Mouse (Mus musculus) embryonic facial prominence, embryonic 11.5 days (tissue): ENCODE results near the gene Aco2. TPM values are rescaled to one million over a fixed set of nuclear protein-coding genes. Genes with fewer than 3 reads are reported as not detected.

Experiments used
- ATAC-seq: fragments of 200-750 bp; cut with Nextera tagmentation; replicated peaks from 2 replicates; pipeline ENCODE4 v1.8.0; 2017; ENCODE audit warnings: low read depth; ENCODE audit not compliant: insufficient number of reproducible peaks, low FRiP score, low TSS enrichment
- DNase-seq: peaks from one replicate; pipeline ENCODE4 v3.0.0-alpha.2; 2015; ENCODE audit warnings: low spot score
- H3K27ac ChIP-seq: fragments of 300-500 bp; sonication (generic); replicated peaks from 2 replicates; pipeline ENCODE4 v1.5.1; 2014; ENCODE audit warnings: mild to moderate bottlenecking, low read depth, low read length, control low read depth
- H3K27me3 ChIP-seq: fragments of 300-500 bp; sonication (generic); 2 replicates; pipeline ENCODE4 v1.6.1; 2014; ENCODE audit warnings: mild to moderate bottlenecking, low read length, moderate library complexity, mixed read lengths; ENCODE audit not compliant: control insufficient read depth, insufficient read depth
- H3K36me3 ChIP-seq: fragments of 300-500 bp; sonication (generic); replicated peaks from 2 replicates; pipeline ENCODE4 v1.6.1; 2014; ENCODE audit warnings: low read depth, mild to moderate bottlenecking, low read length, moderate library complexity, mixed read lengths; ENCODE audit not compliant: control insufficient read depth, insufficient read depth
- H3K4me1 ChIP-seq: fragments of 300-500 bp; sonication (generic); 2 replicates; pipeline ENCODE4 v1.6.1; 2014; ENCODE audit warnings: low read length, mixed read lengths; ENCODE audit not compliant: control insufficient read depth, insufficient read depth
- H3K4me2 ChIP-seq: fragments of 300-500 bp; sonication (generic); 2 replicates; pipeline ENCODE4 v1.6.1; 2014; ENCODE audit warnings: low read depth, mild to moderate bottlenecking, control low read depth, low read length, moderate library complexity
- H3K4me3 ChIP-seq: fragments of 300-500 bp; sonication (generic); 2 replicates; pipeline ENCODE4 v1.5.1; 2014; ENCODE audit warnings: low read depth, low read length, control low read depth
- H3K9ac ChIP-seq: fragments of 300-500 bp; sonication (generic); replicated peaks from 2 replicates; pipeline ENCODE4 v1.6.1; 2014; ENCODE audit warnings: mild to moderate bottlenecking, control low read depth, low read length
- H3K9me3 ChIP-seq: fragments of 300-500 bp; sonication (generic); replicated peaks from 2 replicates; pipeline ENCODE4 v1.6.1; 2016; ENCODE audit warnings: mild to moderate bottlenecking, low read length, inconsistent platforms, mixed read lengths; ENCODE audit not compliant: control insufficient read depth
- WGBS: fragments of 180-500 bp; shearing (Covaris S2); extraction: QIAGEN DNeasy Blood & Tissue Kit; methylation state at CpG from one replicate; pipeline ENCODE4 v1.1.7; 2014; 5-methylcytosine and 5-hydroxymethylcytosine counted together
- polyA plus RNA-seq: library from polyadenylated mRNA; unstranded; fragments of >200 nt; fragmentation: Nextera tagmentation; extraction: Ambion mirVana; gene quantifications from 2 replicates; pipeline ENCODE4 v1.2.1, GENCODE M21; 2014

Gene Aco2
- polyA plus RNA-seq, 1 experiment from 2014 or later = 144 TPM

DNA sequence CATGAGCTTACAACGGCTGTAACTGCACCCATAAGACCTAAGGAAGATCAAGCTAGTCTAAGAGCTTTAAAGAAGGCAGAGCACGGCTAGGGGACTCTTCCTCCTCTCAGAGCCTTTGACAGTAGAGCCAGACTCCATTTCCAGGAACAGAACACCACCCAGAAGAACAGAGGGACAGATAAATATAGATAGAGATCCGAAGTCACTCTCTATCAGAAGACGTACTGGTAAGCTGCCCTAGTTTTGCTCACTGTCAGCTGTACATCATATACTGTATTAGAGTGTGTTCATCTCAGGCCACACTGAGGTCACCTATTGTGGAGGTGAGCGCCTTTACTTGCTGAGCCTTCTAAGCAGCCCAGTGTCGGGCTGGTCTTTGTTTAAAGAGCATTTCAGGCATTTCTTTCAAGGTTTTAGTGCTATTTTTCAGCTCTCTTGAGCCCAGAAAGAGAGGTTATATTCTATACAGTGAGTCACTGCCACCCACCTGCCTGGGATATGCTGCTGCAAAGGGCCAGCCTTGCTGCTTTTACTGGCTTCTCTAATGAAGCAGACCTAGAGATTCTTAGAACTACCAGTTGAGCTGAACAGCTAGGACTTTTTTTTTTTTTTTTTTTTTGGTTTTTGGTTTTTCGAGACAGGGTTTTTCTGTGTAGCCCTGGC, 19.2 kb downstream of the Aco2 start:
- DNase-seq (no peak), ATAC-seq (no peak)
- H3K27me3 ChIP-seq = no peaks in the 10 kb centered on the region
- 88% methylated on average over 7 of the region's 7 CpGs for WGBS
- H3K4me2 ChIP-seq = no peak overlapping the region
- H3K9me3 ChIP-seq = no peaks in the 10 kb centered on the region
- H3K9ac ChIP-seq = no peak overlapping the region
- no peak overlapping the region for H3K4me3 ChIP-seq
- no peak overlapping the region for H3K27ac ChIP-seq
- H3K36me3 ChIP-seq = peaks cover 4% of the 10 kb centered on the region
- no peaks in the 10 kb centered on the region for H3K4me1 ChIP-seq

DNA sequence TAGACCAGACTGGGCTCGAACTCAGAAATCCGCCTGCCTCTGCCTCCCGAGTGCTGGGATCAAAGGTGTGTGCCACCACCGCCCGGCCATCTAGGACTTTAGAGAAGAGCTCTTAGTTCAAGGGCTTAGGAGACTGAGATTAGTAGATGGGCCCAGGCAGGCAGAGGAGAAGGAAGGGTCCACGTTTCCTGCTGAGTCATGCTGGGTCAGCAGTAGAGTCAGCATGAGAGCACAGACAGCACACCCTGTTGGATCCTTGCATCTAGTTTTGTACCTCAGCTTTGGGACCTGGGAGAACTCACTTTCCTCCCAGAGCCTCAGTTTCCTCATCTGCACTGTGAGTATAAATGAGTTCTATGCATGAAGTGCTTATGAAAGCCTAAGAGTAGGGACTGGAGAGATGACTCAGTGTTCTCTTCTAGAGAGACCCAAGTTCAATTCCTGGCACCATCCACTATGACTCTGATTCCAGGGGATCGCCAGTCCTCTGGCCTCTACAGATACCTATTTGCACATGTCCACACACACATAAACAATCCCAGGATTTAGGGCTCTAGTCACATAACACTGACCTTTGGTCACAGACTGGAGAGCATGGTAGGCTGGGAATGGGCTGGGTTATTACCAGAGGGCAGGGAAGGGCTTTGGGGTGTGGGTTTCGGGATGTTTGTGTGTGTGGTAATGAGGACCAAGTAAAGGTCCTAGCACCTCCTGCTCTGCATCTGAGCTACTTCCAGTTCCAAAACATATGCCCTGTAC, 19.9 kb downstream of the Aco2 start:
- Histone ChIP-seq H3K36me3 (peaks cover 4% of the 10 kb centered on the region), H3K9me3 (no peaks in the 10 kb centered on the region), H3K27me3 (no peaks in the 10 kb centered on the region), H3K27ac (no peak overlapping the region), H3K9ac (no peak overlapping the region), H3K4me1 (no peaks in the 10 kb centered on the region), H3K4me2 (no peak overlapping the region), H3K4me3 (no peak overlapping the region)
- DNase-seq (no peak), ATAC-seq (no peak)
- 89% methylated on average over 8 of the region's 8 CpGs for WGBS

DNA sequence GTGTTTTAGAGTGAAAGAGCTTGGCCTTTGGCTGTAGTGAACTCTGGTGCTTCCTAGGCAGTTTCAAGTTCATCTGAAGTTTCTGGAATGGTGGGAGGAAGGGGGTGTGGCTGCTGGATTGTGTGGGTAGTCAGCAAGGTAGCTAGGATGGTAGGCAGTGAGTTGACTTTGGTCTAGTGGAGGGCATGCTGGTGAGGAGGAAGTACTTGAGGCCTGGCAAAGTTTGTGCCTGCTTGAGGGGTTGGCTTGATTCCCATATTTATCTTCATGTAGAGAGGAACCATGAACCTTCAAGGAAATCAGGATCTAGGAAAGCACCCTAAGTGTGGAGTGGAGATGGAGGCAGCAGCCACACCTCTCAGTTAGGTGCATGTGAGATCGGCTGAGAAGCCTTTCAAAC, 21.9 kb downstream of the Aco2 start:
- no peak overlapping the region for H3K27ac ChIP-seq
- H3K27me3 ChIP-seq = no peaks in the 10 kb centered on the region
- WGBS = 83% methylated on average over 1 of the region's 1 CpGs
- H3K9ac ChIP-seq = no peak overlapping the region
- ATAC-seq = no peak
- no peaks in the 10 kb centered on the region for H3K9me3 ChIP-seq
- no peak for DNase-seq
- H3K4me3 ChIP-seq = no peak overlapping the region
- H3K4me2 ChIP-seq = no peak overlapping the region
- peaks cover 6% of the 10 kb centered on the region for H3K36me3 ChIP-seq
- no peaks in the 10 kb centered on the region for H3K4me1 ChIP-seq

DNA sequence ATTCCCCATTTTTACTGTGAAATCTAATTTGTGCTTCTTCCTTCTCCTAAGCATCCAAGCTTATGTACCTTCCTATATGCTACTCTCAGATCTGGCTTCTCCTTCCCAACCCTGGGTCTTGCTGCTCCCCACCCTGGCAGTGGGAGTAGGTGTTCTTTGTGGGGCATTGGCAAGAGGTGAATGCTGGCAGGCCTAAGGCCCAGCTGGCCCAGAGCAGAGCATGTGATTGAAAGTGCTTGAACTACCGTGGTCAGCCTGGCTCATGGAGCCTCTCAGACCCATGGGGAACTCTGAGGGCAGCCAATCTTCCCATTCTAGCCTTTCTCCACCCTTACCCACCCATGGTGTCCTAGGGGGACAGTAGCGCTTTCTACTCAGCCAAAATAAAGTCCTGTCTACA, 24.3 kb downstream of the Aco2 start:
- 91% methylated on average over 2 of the region's 2 CpGs for WGBS
- Histone ChIP-seq H3K4me2 (no peak overlapping the region), H3K27ac (no peak overlapping the region), H3K27me3 (no peaks in the 10 kb centered on the region), H3K4me3 (no peak overlapping the region), H3K9ac (no peak overlapping the region), H3K36me3 (peaks cover 4% of the 10 kb centered on the region), H3K4me1 (no peaks in the 10 kb centered on the region), H3K9me3 (no peaks in the 10 kb centered on the region)
- no peak for ATAC-seq
- DNase-seq = no peak

DNA sequence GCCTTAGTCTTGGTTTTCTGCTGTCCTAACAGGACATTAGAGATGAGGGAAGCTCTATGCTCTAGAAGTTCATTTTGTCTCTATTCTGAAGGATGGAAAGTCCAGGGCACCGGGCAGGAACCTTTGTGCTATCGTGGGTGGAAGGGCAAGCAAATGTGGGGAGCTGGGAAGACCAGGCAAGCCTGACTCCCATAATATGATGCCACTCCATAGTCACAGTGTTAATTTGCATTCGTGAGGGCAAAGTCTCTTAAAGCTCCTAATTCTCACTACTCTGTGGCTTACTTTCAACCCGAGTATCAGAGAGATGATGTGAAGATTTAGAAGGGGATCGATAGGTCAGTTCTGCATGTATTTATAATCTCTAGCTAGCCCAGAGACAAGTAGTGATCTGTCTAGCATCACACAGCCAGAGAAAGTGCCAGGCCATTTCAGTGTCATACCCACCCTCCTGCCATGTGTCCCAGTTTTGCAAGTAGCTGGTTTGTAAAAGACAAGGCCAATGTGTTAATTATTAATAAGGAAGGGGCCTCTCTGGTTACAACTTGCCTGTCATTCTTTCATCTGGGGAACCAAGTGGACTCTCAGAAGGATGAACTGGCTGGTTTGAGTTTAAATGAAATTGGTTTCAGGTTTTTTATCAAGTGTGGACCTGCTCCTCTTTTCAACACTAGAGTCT, 25.6 kb downstream of the Aco2 start:
- Histone ChIP-seq H3K9ac (no peak overlapping the region), H3K27me3 (no peaks in the 10 kb centered on the region), H3K9me3 (no peaks in the 10 kb centered on the region), H3K36me3 (peaks cover 4% of the 10 kb centered on the region), H3K4me1 (no peaks in the 10 kb centered on the region), H3K27ac (no peak overlapping the region), H3K4me3 (no peak overlapping the region), H3K4me2 (no peak overlapping the region)
- ATAC-seq (no peak), DNase-seq (no peak)
- WGBS = 90% methylated on average over 5 of the region's 5 CpGs

DNA sequence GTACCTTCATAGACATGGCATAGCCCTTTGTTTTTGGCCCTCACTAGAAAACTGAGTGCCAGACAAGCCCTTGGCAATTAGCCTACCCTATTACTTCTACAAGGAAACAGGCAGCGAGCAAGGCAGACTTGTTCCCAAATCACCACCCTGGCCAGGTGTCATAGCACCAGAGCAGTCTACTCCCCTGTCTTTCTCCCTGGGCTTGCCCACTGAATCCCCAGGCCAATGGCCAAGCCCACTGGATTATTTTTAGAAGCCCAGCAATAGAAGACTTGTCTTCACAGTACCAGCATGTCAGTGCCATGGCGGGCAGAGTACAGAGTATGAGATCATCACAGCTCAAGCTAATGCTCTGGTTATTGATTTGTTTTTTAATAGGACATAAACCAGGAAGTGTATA, 26.6 kb downstream of the Aco2 start:
- no peaks in the 10 kb centered on the region for H3K9me3 ChIP-seq
- H3K27ac ChIP-seq = no peak overlapping the region
- H3K36me3 ChIP-seq = peaks cover 4% of the 10 kb centered on the region
- H3K9ac ChIP-seq = no peak overlapping the region
- H3K4me3 ChIP-seq = no peak overlapping the region
- WGBS = 85% methylated on average over 2 of the region's 2 CpGs
- no peaks in the 10 kb centered on the region for H3K27me3 ChIP-seq
- H3K4me1 ChIP-seq = no peaks in the 10 kb centered on the region
- no peak for ATAC-seq
- no peak for DNase-seq
- no peak overlapping the region for H3K4me2 ChIP-seq

DNA sequence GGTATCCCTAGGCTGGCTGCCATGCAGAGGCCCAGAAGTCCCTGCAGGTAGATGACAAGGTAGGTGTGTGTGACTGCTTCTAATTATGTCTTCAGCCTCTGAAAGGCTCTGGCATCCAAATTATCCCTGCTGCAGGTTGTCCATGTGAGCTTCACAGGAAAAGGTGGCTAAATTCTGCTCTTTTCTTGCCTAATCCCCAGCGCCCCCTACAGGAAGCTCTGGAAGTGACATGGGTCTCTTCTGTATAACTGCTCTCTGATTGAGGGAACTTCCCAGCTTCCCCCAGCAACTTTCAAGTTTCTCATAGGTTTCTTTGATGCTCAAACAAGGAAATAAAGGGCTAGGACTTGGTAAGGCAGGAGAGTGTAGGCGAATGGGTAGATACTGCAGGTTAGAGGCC, 32.8 kb downstream of the Aco2 start:
- Histone ChIP-seq H3K4me1 (no peaks in the 10 kb centered on the region), H3K27me3 (no peaks in the 10 kb centered on the region), H3K36me3 (peaks cover 9% of the 10 kb centered on the region), H3K4me2 (no peak overlapping the region), H3K27ac (no peak overlapping the region), H3K9me3 (no peaks in the 10 kb centered on the region), H3K9ac (no peak overlapping the region), H3K4me3 (no peak overlapping the region)
- WGBS = 41% methylated on average over 2 of the region's 2 CpGs
- DNase-seq (peak; percentile 74), ATAC-seq (no peak)

DNA sequence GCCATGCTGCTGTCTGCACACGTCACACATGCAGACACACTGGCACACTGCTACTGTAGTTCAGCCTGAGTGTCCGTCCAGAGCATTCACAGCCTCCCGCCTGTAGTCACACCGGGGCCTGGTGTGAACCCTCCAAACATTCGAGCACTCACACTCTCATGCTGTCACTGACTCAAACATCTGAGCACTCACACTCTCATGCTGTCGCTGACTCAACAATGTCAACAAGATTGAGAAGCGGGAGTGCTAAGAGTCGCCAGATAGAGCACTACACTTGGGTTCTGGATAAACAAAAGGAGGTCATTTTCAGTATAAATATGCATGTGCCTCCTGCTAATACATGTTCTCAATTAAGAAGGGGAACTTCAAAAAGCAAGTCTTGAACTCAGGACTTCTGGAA, 35.8 kb downstream of the Aco2 start:
- Histone ChIP-seq H3K36me3 (peaks cover 9% of the 10 kb centered on the region), H3K4me2 (no peak overlapping the region), H3K4me1 (no peaks in the 10 kb centered on the region), H3K27ac (no peak overlapping the region), H3K9me3 (no peaks in the 10 kb centered on the region), H3K9ac (no peak overlapping the region), H3K4me3 (no peak overlapping the region), H3K27me3 (no peaks in the 10 kb centered on the region)
- ATAC-seq (no peak), DNase-seq (no peak)
- 95% methylated on average over 8 of the region's 8 CpGs for WGBS
